Mouse (Mus musculus) stomach, embryonic 16.5 days (tissue): ENCODE measurements around the gene Btaf1. TPM values are rescaled to one million over a fixed set of nuclear protein-coding genes. Genes with fewer than 3 reads are reported as not detected.

ENCODE experiments used
- ATAC-seq: fragments of 200-750 bp; cut with Nextera tagmentation; 2 replicates; pipeline ENCODE4 v1.8.0; 2017; ENCODE audit warnings: moderate number of reproducible peaks, moderate TSS enrichment; ENCODE audit not compliant: insufficient read depth, low FRiP score
- H3K27ac ChIP-seq: fragments of 300-500 bp; sonication (generic); 2 replicates; pipeline ENCODE4 v1.5.1; 2014; ENCODE audit warnings: low read length
- H3K27me3 ChIP-seq: fragments of 300-500 bp; sonication (generic); 2 replicates; pipeline ENCODE4 v1.6.1; 2014; ENCODE audit warnings: low read length, control low read depth, mixed read lengths; ENCODE audit not compliant: control insufficient read depth, insufficient read depth
- H3K36me3 ChIP-seq: fragments of 300-500 bp; sonication (generic); 2 replicates; pipeline ENCODE4 v1.6.1; 2014; ENCODE audit warnings: low read length; ENCODE audit not compliant: control insufficient read depth, insufficient read depth
- H3K4me1 ChIP-seq: fragments of 300-500 bp; sonication (generic); 2 replicates; pipeline ENCODE4 v1.6.1; 2014; ENCODE audit warnings: low read length, control low read depth, mixed read lengths; ENCODE audit not compliant: control insufficient read depth, insufficient read depth
- H3K4me2 ChIP-seq: fragments of 300-500 bp; sonication (generic); 2 replicates; pipeline ENCODE4 v1.6.1; 2014; ENCODE audit warnings: low read depth, low read length, mixed read lengths
- H3K4me3 ChIP-seq: fragments of 300-500 bp; sonication (generic); replicated peaks from 2 replicates; pipeline ENCODE4 v1.5.1; 2014; ENCODE audit warnings: mild to moderate bottlenecking, low read length
- H3K9ac ChIP-seq: fragments of 300-500 bp; sonication (generic); 2 replicates; pipeline ENCODE4 v1.6.1; 2014; ENCODE audit warnings: low read length
- H3K9me3 ChIP-seq: fragments of 300-500 bp; sonication (generic); replicated peaks from 2 replicates; pipeline ENCODE4 v1.6.1; 2016; ENCODE audit warnings: low read length, control low read depth; ENCODE audit not compliant: control insufficient read depth
- WGBS: fragments of 180-500 bp; shearing (Covaris S2); extraction: QIAGEN DNeasy Blood & Tissue Kit; methylation state at CpG from one replicate; pipeline ENCODE4 v1.1.7; 2014; 5-methylcytosine and 5-hydroxymethylcytosine counted together
- polyA plus RNA-seq: library from polyadenylated mRNA; unstranded; fragments of >200 nt; fragmentation: Nextera tagmentation; extraction: Ambion mirVana; gene quantifications from 2 replicates; pipeline ENCODE4 v1.2.1, GENCODE M21; 2015

Btaf1 gene
- polyA plus RNA-seq, 1 experiment from 2014 or later = 9.3 TPM

- Histone ChIP-seq H3K4me3 (no peak overlapping the region), H3K36me3 (no peaks in the 10 kb centered on the region), H3K9ac (no peak overlapping the region), H3K9me3 (no peaks in the 10 kb centered on the region; the same call in 1 of the 2 replicates), H3K27ac (no peak overlapping the region), H3K27me3 (no peaks in the 10 kb centered on the region), H3K4me1 (no peaks in the 10 kb centered on the region), H3K4me2 (no peak overlapping the region)
- no peak for ATAC-seq
- WGBS = 93% methylated on average over 5 of the region's 5 CpGs
Measured at GRCm38 (mm10) chr19:37022146-37022545, 96.3 kb downstream of the Btaf1 start.

DNA sequence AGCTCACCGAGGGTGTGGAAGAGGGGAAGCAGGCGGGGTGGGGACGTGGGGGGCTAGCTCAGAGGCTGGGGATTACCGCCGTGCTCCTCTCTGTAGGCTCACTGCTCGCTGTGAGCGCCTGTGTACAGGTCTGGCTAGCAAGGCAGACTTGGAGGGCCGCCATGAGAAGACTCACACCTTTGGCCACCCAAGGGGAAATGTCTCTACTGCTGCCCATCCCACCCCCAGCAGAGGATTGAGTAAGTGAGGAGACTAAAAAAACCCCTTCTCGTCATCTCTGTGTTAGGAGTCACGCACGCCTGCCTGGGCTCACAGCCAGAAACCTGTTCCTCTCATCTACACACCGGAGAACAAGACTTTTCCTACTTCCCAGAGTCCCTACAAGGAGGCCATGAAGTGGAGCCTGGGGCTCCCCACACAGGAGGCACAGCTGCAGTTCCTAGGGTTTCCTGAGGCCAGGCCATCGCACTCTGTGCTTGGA lies 100.0 kb downstream of the Btaf1 start:
- Histone ChIP-seq H3K9ac (no peak overlapping the region), H3K27ac (no peak overlapping the region), H3K4me3 (no peak overlapping the region), H3K9me3 (no peaks in the 10 kb centered on the region; the same call in 1 of the 2 replicates), H3K4me2 (no peak overlapping the region), H3K27me3 (no peaks in the 10 kb centered on the region), H3K36me3 (no peaks in the 10 kb centered on the region), H3K4me1 (no peaks in the 10 kb centered on the region)
- ATAC-seq = no peak
- WGBS = 69% methylated on average over 13 of the region's 13 CpGs

GRCm38 (mm10) chr19:37026408-37026807 lies 100.5 kb downstream of the Btaf1 start:
- Histone ChIP-seq H3K4me2 (no peak overlapping the region), H3K9ac (no peak overlapping the region), H3K27ac (no peak overlapping the region), H3K4me3 (no peak overlapping the region), H3K9me3 (no peaks in the 10 kb centered on the region; the same call in 1 of the 2 replicates), H3K4me1 (no peaks in the 10 kb centered on the region), H3K36me3 (no peaks in the 10 kb centered on the region), H3K27me3 (no peaks in the 10 kb centered on the region)
- no peak for ATAC-seq
- WGBS = 63% methylated on average over 11 of the region's 11 CpGs

GRCm38 (mm10) chr19:37029771-37030170 lies 103.9 kb downstream of the Btaf1 start:
- no peak for ATAC-seq
- Histone ChIP-seq H3K4me3 (no peak overlapping the region), H3K9me3 (no peaks in the 10 kb centered on the region), H3K9ac (no peak overlapping the region), H3K4me2 (no peak overlapping the region), H3K27ac (no peak overlapping the region), H3K27me3 (no peaks in the 10 kb centered on the region), H3K36me3 (no peaks in the 10 kb centered on the region), H3K4me1 (no peaks in the 10 kb centered on the region)
- WGBS = 82% methylated on average over 6 of the region's 6 CpGs

- Histone ChIP-seq H3K9ac (no peak overlapping the region), H3K4me2 (no peak overlapping the region), H3K4me1 (no peaks in the 10 kb centered on the region), H3K27me3 (no peaks in the 10 kb centered on the region), H3K36me3 (no peaks in the 10 kb centered on the region), H3K9me3 (no peaks in the 10 kb centered on the region), H3K4me3 (no peak overlapping the region), H3K27ac (no peak overlapping the region)
- WGBS = 81% methylated on average over 5 of the region's 5 CpGs
- ATAC-seq = no peak
Measured at GRCm38 (mm10) chr19:37031446-37031845, 105.6 kb downstream of the Btaf1 start.

GRCm38 (mm10) chr19:37032364-37032763 lies 106.5 kb downstream of the Btaf1 start:
- Histone ChIP-seq H3K4me3 (no peak overlapping the region), H3K4me1 (no peaks in the 10 kb centered on the region), H3K27ac (no peak overlapping the region), H3K27me3 (no peaks in the 10 kb centered on the region), H3K9me3 (no peaks in the 10 kb centered on the region), H3K4me2 (no peak overlapping the region), H3K9ac (no peak overlapping the region), H3K36me3 (no peaks in the 10 kb centered on the region)
- no peak for ATAC-seq
- 87% methylated on average over 2 of the region's 2 CpGs for WGBS

DNA sequence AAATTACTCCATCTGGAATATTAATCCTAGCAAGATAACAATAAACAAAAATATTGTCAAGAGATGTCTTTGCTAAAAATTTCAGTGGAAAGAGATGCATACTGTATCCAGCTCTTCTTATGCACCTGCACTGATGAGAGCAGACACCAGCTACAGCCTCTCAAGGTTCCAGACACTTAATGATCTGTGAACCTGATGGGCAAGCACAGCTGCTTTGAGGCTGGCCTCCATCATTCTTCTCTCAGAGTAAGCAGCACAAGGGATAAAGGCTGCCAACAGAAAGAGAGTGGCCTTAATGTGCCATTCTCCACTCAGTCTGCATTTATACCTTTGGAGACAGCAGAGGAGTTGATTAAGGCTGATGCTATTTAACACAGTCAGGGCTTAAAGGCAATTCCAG lies 115.0 kb downstream of the Btaf1 start:
- H3K36me3 ChIP-seq = no peaks in the 10 kb centered on the region
- H3K27ac ChIP-seq = no peak overlapping the region
- H3K4me3 ChIP-seq = no peak overlapping the region
- no peak overlapping the region for H3K4me2 ChIP-seq
- no peaks in the 10 kb centered on the region for H3K9me3 ChIP-seq
- no peaks in the 10 kb centered on the region for H3K4me1 ChIP-seq
- no peaks in the 10 kb centered on the region for H3K27me3 ChIP-seq
- ATAC-seq = no peak
- H3K9ac ChIP-seq = no peak overlapping the region

DNA sequence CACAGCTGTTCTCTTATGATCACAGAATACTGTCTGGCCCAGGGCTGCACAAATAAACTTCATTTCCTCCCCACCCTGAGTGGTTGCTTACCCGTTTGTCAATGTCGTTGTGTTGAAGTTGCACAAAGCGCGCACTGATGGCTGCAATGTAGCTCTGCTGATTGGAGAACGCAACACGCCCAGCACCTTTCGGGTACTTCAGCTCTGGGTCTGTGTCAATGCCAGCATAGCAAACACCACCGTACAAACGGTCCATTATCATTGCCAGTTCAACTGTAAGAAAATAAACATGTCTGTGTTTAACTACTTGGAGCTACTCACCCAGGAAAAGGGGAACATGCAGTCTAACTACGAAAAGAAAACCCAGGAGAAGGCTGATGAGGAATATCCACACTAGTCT lies 118.6 kb downstream of the Btaf1 start:
- Histone ChIP-seq H3K9ac (no peak overlapping the region), H3K27ac (no peak overlapping the region), H3K4me2 (no peak overlapping the region), H3K4me1 (no peaks in the 10 kb centered on the region), H3K9me3 (no peaks in the 10 kb centered on the region), H3K27me3 (no peaks in the 10 kb centered on the region), H3K4me3 (no peak overlapping the region), H3K36me3 (no peaks in the 10 kb centered on the region)
- WGBS = 62% methylated on average over 10 of the region's 10 CpGs
- ATAC-seq = no peak

DNA sequence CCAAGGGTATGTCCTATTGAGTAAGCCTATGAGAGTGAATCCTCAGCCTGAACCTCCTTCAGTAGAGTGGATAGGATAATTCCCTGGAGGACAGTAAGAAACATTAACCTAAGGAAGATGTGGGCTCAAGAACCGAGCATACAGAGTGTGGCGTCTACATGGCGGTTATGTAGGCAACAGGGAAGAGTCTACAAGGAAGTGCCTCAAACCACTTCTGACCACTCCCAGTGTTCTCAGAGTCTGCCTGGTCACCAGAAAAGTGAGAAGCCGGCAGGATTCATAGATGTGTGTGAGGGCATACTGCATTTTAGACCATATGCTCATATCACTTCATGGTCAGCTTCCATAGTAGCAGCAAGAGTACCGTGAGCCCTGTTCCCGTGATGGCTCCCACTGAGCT lies 122.6 kb downstream of the Btaf1 start:
- no peaks in the 10 kb centered on the region for H3K9me3 ChIP-seq
- H3K4me2 ChIP-seq = no peak overlapping the region
- H3K27ac ChIP-seq = no peak overlapping the region
- WGBS = 85% methylated on average over 6 of the region's 6 CpGs
- no peaks in the 10 kb centered on the region for H3K27me3 ChIP-seq
- no peak overlapping the region for H3K4me3 ChIP-seq
- ATAC-seq = no peak
- H3K9ac ChIP-seq = no peak overlapping the region
- H3K4me1 ChIP-seq = no peaks in the 10 kb centered on the region
- no peaks in the 10 kb centered on the region for H3K36me3 ChIP-seq
